Mouse (Mus musculus) B cell, adult (primary cell): ENCODE measurements around the gene Ttf2. TPM values are rescaled to one million over a fixed set of nuclear protein-coding genes. Genes with fewer than 3 reads are reported as not detected.

Experiments used
- total RNA-seq: library from RNA; stranded (reverse); gene quantifications from 4 replicates; pipeline ENCODE4 v1.2.4, GENCODE M21; 2023; ENCODE audit not compliant: inconsistent age

Gene Ttf2
- total RNA-seq, result 11.9 to 17.5 TPM (median 14.3 TPM) in 4 replicates

DNA sequence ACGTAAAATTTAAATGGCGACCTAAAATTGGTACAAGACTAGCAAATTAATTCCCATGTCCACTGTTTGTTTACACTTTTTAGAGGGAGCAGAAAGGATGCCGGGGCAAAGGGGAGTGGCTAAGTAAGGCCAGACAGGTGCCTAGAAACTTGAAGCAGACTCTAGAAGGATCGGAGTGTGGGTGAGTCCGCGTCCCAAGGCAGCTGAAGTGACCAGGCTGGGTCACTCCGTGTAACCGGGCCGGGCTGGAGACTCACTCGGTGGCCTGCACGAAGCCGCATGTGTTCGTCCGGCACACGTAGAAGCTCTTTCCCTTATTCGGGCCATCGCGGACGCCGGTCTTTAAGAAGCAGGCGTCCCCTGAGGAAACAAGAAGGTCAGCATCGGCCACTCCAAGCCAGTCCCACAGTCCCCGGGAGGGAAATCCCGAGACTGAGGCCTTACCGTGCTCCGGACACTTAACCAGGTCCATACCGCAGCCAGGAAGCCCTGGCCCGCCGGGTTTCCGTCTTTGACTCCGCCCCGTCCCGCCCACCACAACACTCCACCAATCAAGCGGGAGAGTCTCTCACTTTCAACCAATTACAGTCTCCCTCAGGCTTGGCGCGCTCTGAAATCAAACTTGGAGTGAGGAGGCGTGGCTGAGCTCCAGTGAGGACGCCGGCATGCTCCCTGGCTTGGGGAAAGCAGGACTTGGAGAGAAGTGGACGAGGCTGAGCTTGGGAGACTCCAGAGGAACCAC is at the start of gene Ttf2:
Gene Ttf2, minus strand, starts transcription at position 488 of the 742 bp plus-strand sequence.

DNA sequence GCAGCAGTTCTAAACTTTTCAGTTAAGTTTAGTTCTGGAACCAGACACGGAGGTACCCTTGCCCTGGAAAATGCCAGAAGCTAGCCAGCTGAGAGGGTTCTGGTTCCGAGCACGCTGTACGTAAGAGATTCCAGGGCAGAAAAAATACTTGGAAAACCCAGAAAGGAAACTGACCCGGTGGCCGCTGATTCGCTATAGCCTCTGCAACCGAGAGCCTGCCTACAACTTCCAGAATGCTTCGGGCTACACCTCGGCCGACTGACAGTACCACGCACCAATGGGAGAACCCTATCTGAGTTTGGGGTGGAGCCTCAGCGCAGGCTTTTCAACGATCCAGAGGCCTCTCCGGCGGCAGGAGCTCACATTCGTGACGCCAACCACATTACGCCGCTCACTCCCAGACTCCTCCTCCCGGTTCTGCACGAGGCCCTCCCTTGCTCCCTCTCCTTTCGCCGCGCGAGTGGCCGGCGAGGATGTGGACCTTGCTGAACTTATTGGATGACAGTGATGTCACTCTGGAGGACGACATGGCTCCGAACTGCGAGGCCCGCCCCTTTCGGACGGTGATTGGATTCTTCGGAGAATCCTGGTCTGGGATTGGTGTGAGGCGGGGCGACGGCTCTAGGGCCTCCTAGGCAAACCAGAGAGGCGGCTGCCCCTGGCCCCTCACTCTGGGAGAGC is 47.5 kb downstream of the Ttf2 start, which contains the start of gene Trim45:
Gene Trim45, plus strand, starts transcription at position 378 of the 681 bp plus-strand sequence.

Other genes starting within 250 kb of the Ttf2 start
- not detected in 4 replicates for gene Vtcn1, start 144.2 kb downstream of the Ttf2 start, total RNA-seq
- 1.2 to 2.3 TPM (median 1.4 TPM) in 4 replicates for gene Trim45, start 47.5 kb downstream of the Ttf2 start, total RNA-seq
- not detected in 4 replicates for gene Cd101, start 59.9 kb upstream of the Ttf2 start, total RNA-seq
- gene Ptgfrn, start 140.6 kb upstream of the Ttf2 start, total RNA-seq, result 0.10 to 0.30 TPM (median 0.12 TPM) in 3 of 4 replicates, not detected in the other